Mouse (Mus musculus) olfactory bulb, adult 2 months (tissue): ENCODE data around the gene Plscr3.

ENCODE experiments used
- CTCF ChIP-seq: fragments of 200-500 bp; IDR thresholded peaks from 2 replicates; pipeline ENCODE4 v1.5.1; 2012; ENCODE audit warnings: low read depth, mild to moderate bottlenecking, low read length, moderate library complexity; ENCODE audit not compliant: insufficient read depth
- POLR2A ChIP-seq: fragments of 200-500 bp; IDR thresholded peaks from 2 replicates; pipeline ENCODE4 v1.6.1; 2012; ENCODE audit warnings: mild to moderate bottlenecking, low read depth, low read length, moderate library complexity; ENCODE audit not compliant: insufficient read depth

- TF ChIP-seq POLR2A: no peak
- TF ChIP-seq CTCF: no peak
Measured at GRCm38 (mm10) chr11:69804652-69804940, 41.6 kb upstream of the Plscr3 start.
